ENCODE assay signal across 11 mouse cellular contexts in the genomic region with DNA sequence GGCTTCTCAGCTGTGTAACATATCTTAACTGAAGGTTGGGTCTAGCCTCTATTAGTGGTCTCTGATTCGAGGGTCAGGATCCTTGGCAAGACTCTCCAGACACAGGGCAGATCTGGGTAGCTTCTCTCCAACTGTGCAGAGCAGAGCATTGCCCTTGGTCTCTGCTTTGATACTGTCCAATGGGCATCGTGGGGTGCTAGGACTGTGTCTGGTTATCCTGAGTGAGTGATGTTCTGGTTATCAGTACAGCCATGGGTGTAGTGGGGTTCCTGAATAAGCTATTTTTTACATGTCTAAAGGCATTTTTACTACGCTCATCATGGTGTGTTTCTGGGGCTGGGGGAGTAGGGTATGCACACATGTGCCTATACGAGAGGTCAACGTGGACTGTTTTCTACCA. TPM values are rescaled to one million over a fixed set of nuclear protein-coding genes. Genes with fewer than 3 reads are reported as not detected.
DNase-seq lines count a peak whose midpoint lies in the region; ATAC-seq and TF ChIP-seq lines count a peak whose summit lies in the region.
"Had no signal": no experiment of that assay in that cellular context is flagged by ENCODE, and none has a peak within 500 bp of the region (broad histone marks: within the 10 kb centered on the region; RNA-seq: fewer than 3 reads in every experiment).

No protein-coding gene starts in this region.

- no peaks in the 10 kb centered on the region for H3K36me3 ChIP-seq in forebrain, embryonic 15.5 days
- no peaks in the 10 kb centered on the region for H3K36me3 ChIP-seq in forebrain, embryonic 11.5 days (ENCODE audit: control insufficient read depth, insufficient read depth, low read length)
- H3K36me3 ChIP-seq in limb, embryonic 12.5 days = no peaks in the 10 kb centered on the region
- peaks cover 17% of the 10 kb centered on the region for H3K36me3 ChIP-seq in limb, embryonic 10.5 days
- H3K36me3 ChIP-seq in intestine, embryonic 14.5 days (ENCODE audit: control insufficient read depth, insufficient read depth, low read length) = 0 out of 2 replicates have a peak, but pooled peaks cover 10% of the 10 kb centered on the region

- no peak for TF ChIP-seq POLR2A in cerebellum, adult 2 months (IDR thresholded peaks at IDR 0.05; ENCODE audit: borderline replicate concordance, insufficient read depth, low read length)

- no peaks in the 10 kb centered on the region for H3K9me3 ChIP-seq in forebrain, embryonic 15.5 days
- H3K9me3 ChIP-seq in forebrain, embryonic 11.5 days (ENCODE audit: control insufficient read depth, low read length) = no peaks in the 10 kb centered on the region
- no peaks in the 10 kb centered on the region for H3K9me3 ChIP-seq in limb, embryonic 12.5 days
- H3K9me3 ChIP-seq in limb, embryonic 10.5 days (replicated peaks) = no peaks in the 10 kb centered on the region
- H3K9me3 ChIP-seq in intestine, embryonic 14.5 days (ENCODE audit: control insufficient read depth, low read length) = no peaks in the 10 kb centered on the region

- TF ChIP-seq CTCF in cerebellum, adult 2 months (IDR thresholded peaks at IDR 0.05; ENCODE audit: borderline replicate concordance, insufficient read depth, low read depth, low read length) = no peak

- H3K4me2 ChIP-seq in forebrain, embryonic 15.5 days (replicated peaks) = no peak overlapping the region
- no peak overlapping the region for H3K4me2 ChIP-seq in forebrain, embryonic 11.5 days (ENCODE audit: low read depth, low read length, severe bottlenecking)
- peak overlapping the region; percentile 59 for H3K4me2 ChIP-seq in limb, embryonic 12.5 days
- H3K4me2 ChIP-seq in intestine, embryonic 14.5 days (ENCODE audit: low read length) = peak overlapping the region; percentile 67

- no peak overlapping the region for H3K9ac ChIP-seq in forebrain, embryonic 15.5 days (replicated peaks)
- H3K9ac ChIP-seq in forebrain, embryonic 11.5 days (ENCODE audit: low read length) = no peak overlapping the region; the same call in 1 of the 2 replicates
- H3K9ac ChIP-seq in limb, embryonic 12.5 days (replicated peaks) = no peak overlapping the region
- no peak overlapping the region for H3K9ac ChIP-seq in intestine, embryonic 14.5 days (ENCODE audit: low read length)

- H3K27me3 ChIP-seq in forebrain, embryonic 15.5 days = no peaks in the 10 kb centered on the region
- no peaks in the 10 kb centered on the region for H3K27me3 ChIP-seq in forebrain, embryonic 11.5 days (ENCODE audit: control insufficient read depth, insufficient read depth, low read length)
- no peaks in the 10 kb centered on the region for H3K27me3 ChIP-seq in limb, embryonic 12.5 days
- H3K27me3 ChIP-seq in limb, embryonic 10.5 days (ENCODE audit: low read depth, poor library complexity, severe bottlenecking) = no peaks in the 10 kb centered on the region
- no peaks in the 10 kb centered on the region for H3K27me3 ChIP-seq in intestine, embryonic 14.5 days (replicated peaks; ENCODE audit: control insufficient read depth, insufficient read depth, low read length)
- no peaks in the 10 kb centered on the region for H3K27me3 ChIP-seq in cerebellum, adult 2 months (ENCODE audit: control insufficient read depth, insufficient read depth, low read length)

- no peak overlapping the region for H3K4me3 ChIP-seq in forebrain, embryonic 15.5 days
- H3K4me3 ChIP-seq in forebrain, embryonic 11.5 days (ENCODE audit: low read depth, low read length) = no peak overlapping the region
- peak overlapping the region; percentile 62; the same call in 1 of the 2 replicates for H3K4me3 ChIP-seq in limb, embryonic 12.5 days (replicated peaks)
- H3K4me3 ChIP-seq in limb, embryonic 10.5 days = no peak overlapping the region; the same call in 1 of the 2 replicates
- no peak overlapping the region for H3K4me3 ChIP-seq in intestine, embryonic 14.5 days (ENCODE audit: low read depth, low read length)
- H3K4me3 ChIP-seq in cerebellum, adult 2 months (replicated peaks; ENCODE audit: insufficient read depth, low read depth, low read length) = no peak overlapping the region

- DNase-seq in forebrain, embryonic 11.5 days (ENCODE audit: low spot score) = no peak
- no peak for DNase-seq in limb, embryonic 10.5 days (ENCODE audit: low spot score)
- no peak for DNase-seq in intestine, embryonic 14.5 days (ENCODE audit: low spot score)
- no peak for DNase-seq in cerebellum, adult 2 months
- no peak for DNase-seq in retina, embryonic 14.5 days (ENCODE audit: low spot score)

- H3K27ac ChIP-seq in forebrain, embryonic 15.5 days (replicated peaks) = no peak overlapping the region
- no peak overlapping the region for H3K27ac ChIP-seq in forebrain, embryonic 11.5 days (ENCODE audit: low read depth, low read length)
- no peak overlapping the region for H3K27ac ChIP-seq in limb, embryonic 12.5 days
- H3K27ac ChIP-seq in limb, embryonic 10.5 days = no peak overlapping the region
- no peak overlapping the region for H3K27ac ChIP-seq in intestine, embryonic 14.5 days (ENCODE audit: low read depth)
- H3K27ac ChIP-seq in cerebellum, adult 2 months (ENCODE audit: insufficient read depth, low read length) = no peak overlapping the region

- ATAC-seq in forebrain, embryonic 15.5 days (replicated peaks) = 0 out of 2 replicates have a peak, but pooled peaks have one; percentile 6
- no peak for ATAC-seq in forebrain, embryonic 11.5 days (replicated peaks; ENCODE audit: low FRiP score)
- ATAC-seq in limb, embryonic 12.5 days (ENCODE audit: insufficient number of reproducible peaks, insufficient read depth, low FRiP score, low TSS enrichment, low read depth) = no peak
- no peak for ATAC-seq in intestine, embryonic 14.5 days (replicated peaks; ENCODE audit: low FRiP score, low TSS enrichment, low read depth)
- peak; percentile 36 for ATAC-seq in megakaryocyte progenitor cell, adult 5-6 weeks (replicated peaks; ENCODE audit: poor library complexity)

- 91% methylated on average over 5 of the region's 5 CpGs for WGBS in forebrain, embryonic 15.5 days
- 90% methylated on average over 5 of the region's 5 CpGs for WGBS in forebrain, embryonic 11.5 days
- WGBS in limb, embryonic 12.5 days = 91% methylated on average over 5 of the region's 5 CpGs
- WGBS in limb, embryonic 10.5 days = 89% methylated on average over 5 of the region's 5 CpGs
- WGBS in intestine, embryonic 14.5 days = 81% methylated on average over 5 of the region's 5 CpGs
- 92% methylated on average over 5 of the region's 5 CpGs for WGBS in cerebellum, adult 2 months

- peaks cover 6% of the 10 kb centered on the region; the same call in 1 of the 2 replicates for H3K4me1 ChIP-seq in forebrain, embryonic 15.5 days
- 0 out of 2 replicates have a peak, but pooled peaks cover 2% of the 10 kb centered on the region for H3K4me1 ChIP-seq in forebrain, embryonic 11.5 days (replicated peaks; ENCODE audit: control insufficient read depth, insufficient read depth, low read length)
- H3K4me1 ChIP-seq in limb, embryonic 12.5 days (replicated peaks) = peaks cover 9% of the 10 kb centered on the region; the same call in 1 of the 2 replicates
- H3K4me1 ChIP-seq in limb, embryonic 10.5 days = peaks cover 15% of the 10 kb centered on the region
- H3K4me1 ChIP-seq in intestine, embryonic 14.5 days (replicated peaks; ENCODE audit: control insufficient read depth, insufficient read depth, low read length) = 0 out of 2 replicates have a peak, but pooled peaks cover 5% of the 10 kb centered on the region
- H3K4me1 ChIP-seq in cerebellum, adult 2 months (ENCODE audit: control insufficient read depth, insufficient read depth, low read length) = peaks cover 4% of the 10 kb centered on the region; the same call in 1 of the 2 replicates

RNA-seq across cellular contexts. Expression of a gene that starts 0.7 kb away (rescaled TPM):
- 49.6 and 60.0 TPM in 2 replicates for polyA plus RNA-seq in forebrain, embryonic 15.5 days (2015; fragmentation: Nextera tagmentation; extraction: Ambion mirVana)
- polyA plus RNA-seq in forebrain, embryonic 11.5 days (2014; fragmentation: Nextera tagmentation; extraction: Ambion mirVana) = 30.2 and 36.5 TPM in 2 replicates
- polyA plus RNA-seq in limb, embryonic 12.5 days (2016; fragmentation: Nextera tagmentation; extraction: Ambion mirVana) = 83.2 and 86.9 TPM in 2 replicates
- polyA plus RNA-seq in limb, embryonic 10.5 days (2016; fragmentation: Nextera tagmentation; extraction: Ambion mirVana) = 74.5 and 83.2 TPM in 2 replicates
- 61.0 and 72.1 TPM in 2 replicates for polyA plus RNA-seq in intestine, embryonic 14.5 days (2014; fragmentation: Nextera tagmentation; extraction: Ambion mirVana)
- total RNA-seq in megakaryocyte progenitor cell, adult 5-6 weeks (2015) = 38.9 and 48.0 TPM in 2 replicates
- 58.8 and 67.3 TPM in 2 replicates for total RNA-seq in megakaryocyte progenitor cell, adult 5-6 weeks (2017)
- polyA plus RNA-seq in cerebellum, adult 2 months (2012; rRNA removed) = 18.5 and 18.7 TPM in 2 replicates

RNA-seq across cellular contexts. Expression of a gene that starts 12.6 kb away (rescaled TPM):
- polyA plus RNA-seq in forebrain, embryonic 15.5 days (2015; fragmentation: Nextera tagmentation; extraction: Ambion mirVana) = 30.2 and 33.4 TPM in 2 replicates
- polyA plus RNA-seq in forebrain, embryonic 11.5 days (2014; fragmentation: Nextera tagmentation; extraction: Ambion mirVana) = 13.3 and 14.6 TPM in 2 replicates
- 3.7 and 5.1 TPM in 2 replicates for polyA plus RNA-seq in limb, embryonic 12.5 days (2016; fragmentation: Nextera tagmentation; extraction: Ambion mirVana)
- polyA plus RNA-seq in limb, embryonic 10.5 days (2016; fragmentation: Nextera tagmentation; extraction: Ambion mirVana) = 2.4 and 2.9 TPM in 2 replicates
- 2.5 and 3.3 TPM in 2 replicates for polyA plus RNA-seq in intestine, embryonic 14.5 days (2014; fragmentation: Nextera tagmentation; extraction: Ambion mirVana)
- 0.05 and 0.15 TPM in 2 replicates for total RNA-seq in megakaryocyte progenitor cell, adult 5-6 weeks (2015)
- not detected in 2 replicates for total RNA-seq in megakaryocyte progenitor cell, adult 5-6 weeks (2017)
- 109 and 119 TPM in 2 replicates for polyA plus RNA-seq in cerebellum, adult 2 months (2012; rRNA removed)

RNA-seq across cellular contexts. Expression of a gene that starts 32.4 kb away (rescaled TPM):
- polyA plus RNA-seq in forebrain, embryonic 15.5 days (2015; fragmentation: Nextera tagmentation; extraction: Ambion mirVana) = 9.1 and 10.3 TPM in 2 replicates
- polyA plus RNA-seq in forebrain, embryonic 11.5 days (2014; fragmentation: Nextera tagmentation; extraction: Ambion mirVana) = 0.21 and 0.28 TPM in 2 replicates
- polyA plus RNA-seq in limb, embryonic 12.5 days (2016; fragmentation: Nextera tagmentation; extraction: Ambion mirVana) = 0.32 and 0.35 TPM in 2 replicates
- polyA plus RNA-seq in limb, embryonic 10.5 days (2016; fragmentation: Nextera tagmentation; extraction: Ambion mirVana) = 0.05 TPM in 1 of 2 replicates, not detected in the other
- 0.37 and 0.48 TPM in 2 replicates for polyA plus RNA-seq in intestine, embryonic 14.5 days (2014; fragmentation: Nextera tagmentation; extraction: Ambion mirVana)
- not detected in 2 replicates for total RNA-seq in megakaryocyte progenitor cell, adult 5-6 weeks (2015)
- not detected in 2 replicates for total RNA-seq in megakaryocyte progenitor cell, adult 5-6 weeks (2017)
- 39.8 and 56.8 TPM in 2 replicates for polyA plus RNA-seq in cerebellum, adult 2 months (2012; rRNA removed)
- total RNA-seq: hematopoietic stem cell, adult 5-6 weeks had no signal
- polyA plus RNA-seq: limb, embryonic 11.5 days had no signal

RNA-seq across cellular contexts. Expression of a gene that starts 47.0 kb away (rescaled TPM):
- 0.09 and 0.11 TPM in 2 replicates for polyA plus RNA-seq in forebrain, embryonic 15.5 days (2015; fragmentation: Nextera tagmentation; extraction: Ambion mirVana)
- not detected in 2 replicates for polyA plus RNA-seq in forebrain, embryonic 11.5 days (2014; fragmentation: Nextera tagmentation; extraction: Ambion mirVana)
- not detected in 2 replicates for polyA plus RNA-seq in limb, embryonic 12.5 days (2016; fragmentation: Nextera tagmentation; extraction: Ambion mirVana)
- polyA plus RNA-seq in limb, embryonic 10.5 days (2016; fragmentation: Nextera tagmentation; extraction: Ambion mirVana) = not detected in 2 replicates
- polyA plus RNA-seq in intestine, embryonic 14.5 days (2014; fragmentation: Nextera tagmentation; extraction: Ambion mirVana) = not detected in 2 replicates
- not detected in 2 replicates for total RNA-seq in megakaryocyte progenitor cell, adult 5-6 weeks (2015)
- not detected in 2 replicates for total RNA-seq in megakaryocyte progenitor cell, adult 5-6 weeks (2017)
- 0.33 and 0.56 TPM in 2 replicates for polyA plus RNA-seq in cerebellum, adult 2 months (2012; rRNA removed)
- total RNA-seq: hematopoietic stem cell, adult 5-6 weeks had no signal
- polyA plus RNA-seq: limb, embryonic 11.5 days; midbrain, embryonic 14.5 days had no signal

Comparison
In these comparisons a context has a peak if more than half of its experiments do, and no peak if none do; other contexts are left out.
1. ATAC-seq: peak in forebrain, embryonic 15.5 days (single experiment) and megakaryocyte progenitor cell, adult 5-6 weeks (single experiment); none in forebrain, embryonic 11.5 days (single experiment), limb, embryonic 12.5 days (single experiment) and intestine, embryonic 14.5 days (single experiment).
2. H3K4me2 ChIP-seq: peak in limb, embryonic 12.5 days (single experiment) and intestine, embryonic 14.5 days (single experiment); none in forebrain, embryonic 15.5 days (single experiment) and forebrain, embryonic 11.5 days (single experiment).